In genomic region chr4:57301410-57302313, GRCm38 (mm10) we compare ENCODE assay signal across 8 mouse cellular contexts. TPM values are rescaled to one million over a fixed set of nuclear protein-coding genes. Genes with fewer than 3 reads are reported as not detected.
DNase-seq lines count a peak whose midpoint lies in the region; ATAC-seq and TF ChIP-seq lines count a peak whose summit lies in the region.

Ptpn3 (minus strand) TSS chr4:57301837.

- H3K9ac ChIP-seq in forebrain, postnatal 0 days = peak within 1 kb of the TSS; percentile 69
- H3K9ac ChIP-seq in liver, embryonic 15.5 days = no peak within 1 kb of the TSS
- peak within 1 kb of the TSS; percentile 83 for H3K9ac ChIP-seq in neural tube, embryonic 13.5 days

- DNase-seq in MEL-GATA-1-ER (ENCODE audit: extremely low read depth, low read depth) = peak; percentile 86
- peak; percentile 78 for DNase-seq in cerebellum, adult 8-10 months
- DNase-seq in forebrain, postnatal 0 days = peak; percentile 85
- DNase-seq in heart, postnatal 25 days (ENCODE audit: low spot score) = peak; percentile 71
- peak; percentile 86 for DNase-seq in large intestine, adult 2 months (ENCODE audit: low read depth, low spot score)
- peak; percentile 83 for DNase-seq in testis, postnatal 14 days (ENCODE audit: low spot score)

- TF ChIP-seq CTCF in forebrain, postnatal 0 days (IDR thresholded peaks at IDR 0.05; ENCODE audit: low read depth) = no peak

- peak within 1 kb of the TSS; percentile 94 for H3K4me2 ChIP-seq in forebrain, postnatal 0 days (ENCODE audit: low read depth)
- H3K4me2 ChIP-seq in liver, embryonic 15.5 days = peak within 1 kb of the TSS; percentile 72
- H3K4me2 ChIP-seq in neural tube, embryonic 13.5 days = peak within 1 kb of the TSS; percentile 91

- H3K4me1 ChIP-seq in forebrain, postnatal 0 days (ENCODE audit: insufficient read depth) = peaks cover 9% of the 10 kb centered on the region; the same call in 1 of the 2 replicates
- peaks cover 11% of the 10 kb centered on the region; the same call in 1 of the 2 replicates for H3K4me1 ChIP-seq in liver, embryonic 15.5 days (replicated peaks)
- H3K4me1 ChIP-seq in neural tube, embryonic 13.5 days (replicated peaks) = peaks cover 48% of the 10 kb centered on the region

- under 1% methylated on average over 42 of the region's 42 CpGs for WGBS in forebrain, postnatal 0 days
- under 1% methylated on average over 42 of the region's 42 CpGs for WGBS in large intestine, adult 2 months
- under 1% methylated on average over 42 of the region's 42 CpGs for WGBS in liver, embryonic 15.5 days (ENCODE audit: insufficient replicate concordance)
- under 1% methylated on average over 42 of the region's 42 CpGs for WGBS in neural tube, embryonic 13.5 days

- peak within 1 kb of the TSS; percentile 64 for H3K27ac ChIP-seq in forebrain, postnatal 0 days (ENCODE audit: low read depth, low read length)
- H3K27ac ChIP-seq in liver, embryonic 15.5 days (replicated peaks) = no peak within 1 kb of the TSS
- peak within 1 kb of the TSS; percentile 74 for H3K27ac ChIP-seq in neural tube, embryonic 13.5 days (replicated peaks)

- intact Hi-C loops in heart, postnatal 25 days (cut with DNase I) = no loop called here

- no peaks in the 10 kb centered on the region for H3K9me3 ChIP-seq in forebrain, postnatal 0 days (ENCODE audit: low read length)
- no peaks in the 10 kb centered on the region for H3K9me3 ChIP-seq in liver, embryonic 15.5 days (replicated peaks)
- no peaks in the 10 kb centered on the region for H3K9me3 ChIP-seq in neural tube, embryonic 13.5 days

- H3K4me3 ChIP-seq in forebrain, postnatal 0 days (ENCODE audit: low read depth, low read length) = peak within 1 kb of the TSS; percentile 73
- peak within 1 kb of the TSS; percentile 61 for H3K4me3 ChIP-seq in liver, embryonic 15.5 days (replicated peaks)
- peak within 1 kb of the TSS; percentile 75 for H3K4me3 ChIP-seq in neural tube, embryonic 13.5 days

- no peaks in the 10 kb centered on the region for H3K36me3 ChIP-seq in forebrain, postnatal 0 days (ENCODE audit: insufficient read depth)
- H3K36me3 ChIP-seq in liver, embryonic 15.5 days (replicated peaks) = no peaks in the 10 kb centered on the region
- no peaks in the 10 kb centered on the region for H3K36me3 ChIP-seq in neural tube, embryonic 13.5 days

- peak; percentile 91 for ATAC-seq in forebrain, postnatal 0 days
- ATAC-seq in liver, embryonic 15.5 days (ENCODE audit: insufficient read depth) = peak; percentile 73
- ATAC-seq in neural tube, embryonic 13.5 days (ENCODE audit: low read depth) = peak; percentile 82

- no peaks in the 10 kb centered on the region; the same call in none of the 2 replicates for H3K27me3 ChIP-seq in forebrain, postnatal 0 days (ENCODE audit: insufficient read depth, low read length)
- peaks cover 56% of the 10 kb centered on the region for H3K27me3 ChIP-seq in liver, embryonic 15.5 days
- H3K27me3 ChIP-seq in neural tube, embryonic 13.5 days = peaks cover 37% of the 10 kb centered on the region

RNA-seq across cellular contexts. Expression of gene Ptpn3, which starts in this region (rescaled TPM):
- total RNA-seq in forebrain, postnatal 0 days (2014; rRNA removed) = 1.8 and 5.7 TPM in 2 replicates
- 0.92 and 1.2 TPM in 2 replicates for polyA plus RNA-seq in forebrain, postnatal 0 days (2015; fragmentation: Nextera tagmentation; extraction: Ambion mirVana)
- total RNA-seq in heart, postnatal 25 days (2021) = 10 to 100 TPM; 31.6 to 36.7 TPM
- 8.5 and 18.8 TPM in 2 replicates for polyA plus RNA-seq in large intestine, adult 2 months (2012; rRNA removed)
- 0.52 and 0.66 TPM in 2 replicates for polyA plus RNA-seq in liver, embryonic 15.5 days (2015; fragmentation: Nextera tagmentation; extraction: Ambion mirVana)
- polyA plus RNA-seq in neural tube, embryonic 13.5 days (2015; fragmentation: Nextera tagmentation; extraction: Ambion mirVana) = 6.9 and 7.7 TPM in 2 replicates

Comparison
In these comparisons a context has a peak if more than half of its experiments do, and no peak if none do; other contexts are left out.
1. Peak in ATAC-seq, H3K4me3 ChIP-seq and H3K4me2 ChIP-seq in liver, embryonic 15.5 days; RNA of the gene not detected or under 1 TPM.